Mouse (Mus musculus) ES-CJ7 (cell line): Measurements from ENCODE around the gene Syn1.
A peak's percentile ranks its signal among the peaks of the same experiment; 100 is the strongest.

Source experiments
- DNase-seq: peaks from one replicate; pipeline ENCODE4 v3.0.0; 2011; ENCODE audit warnings: low read depth, low spot score

Gene Syn1

DNA sequence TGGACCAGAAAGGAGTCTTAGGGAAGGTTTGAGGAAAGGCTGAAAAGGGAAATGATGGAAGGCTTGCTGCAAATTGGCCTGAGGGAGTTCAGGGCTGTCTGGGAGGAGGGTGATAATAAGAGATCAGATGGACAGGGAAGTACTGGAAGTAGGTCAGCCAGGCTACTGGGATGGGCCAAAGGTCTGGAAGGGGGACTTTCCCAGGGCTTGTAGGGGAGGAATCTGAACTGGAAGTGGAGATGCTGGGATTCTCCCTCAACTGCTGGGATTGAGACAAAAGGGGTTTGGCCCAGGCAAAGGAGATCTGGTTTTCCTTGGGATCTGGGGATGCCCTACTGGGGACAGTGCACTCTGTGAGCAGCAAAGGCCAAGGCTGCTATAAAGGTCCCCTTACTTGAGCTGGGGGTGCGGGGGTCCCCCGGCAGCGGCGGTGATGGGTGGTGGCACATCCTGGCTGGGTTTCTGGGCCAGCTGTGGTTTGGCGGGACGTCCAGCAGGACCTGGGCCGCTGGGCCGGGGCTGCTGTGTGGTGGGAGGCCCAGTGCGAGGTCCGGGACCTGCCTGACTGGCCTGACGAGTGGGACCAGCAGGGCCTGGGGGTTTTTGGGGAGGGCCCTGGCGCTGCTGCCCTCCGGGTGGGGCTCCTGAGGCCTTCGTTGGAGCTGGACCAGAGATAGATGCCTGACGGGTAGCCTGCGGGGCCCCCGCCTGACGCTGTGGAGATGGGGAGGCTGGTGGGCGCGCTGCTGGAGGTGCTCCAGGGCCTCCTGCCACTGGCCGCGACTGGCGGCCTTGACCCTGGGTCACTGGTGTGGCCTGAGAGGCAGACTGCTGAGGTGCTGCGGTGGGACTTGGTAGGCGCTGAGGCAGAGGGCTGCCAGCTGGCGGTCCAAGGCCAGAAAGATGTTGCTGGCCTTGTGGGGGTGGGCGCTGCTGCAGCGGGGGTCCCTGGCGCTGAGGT lies 58.4 kb downstream of the Syn1 start:
- DNase-seq = no peak

DNA sequence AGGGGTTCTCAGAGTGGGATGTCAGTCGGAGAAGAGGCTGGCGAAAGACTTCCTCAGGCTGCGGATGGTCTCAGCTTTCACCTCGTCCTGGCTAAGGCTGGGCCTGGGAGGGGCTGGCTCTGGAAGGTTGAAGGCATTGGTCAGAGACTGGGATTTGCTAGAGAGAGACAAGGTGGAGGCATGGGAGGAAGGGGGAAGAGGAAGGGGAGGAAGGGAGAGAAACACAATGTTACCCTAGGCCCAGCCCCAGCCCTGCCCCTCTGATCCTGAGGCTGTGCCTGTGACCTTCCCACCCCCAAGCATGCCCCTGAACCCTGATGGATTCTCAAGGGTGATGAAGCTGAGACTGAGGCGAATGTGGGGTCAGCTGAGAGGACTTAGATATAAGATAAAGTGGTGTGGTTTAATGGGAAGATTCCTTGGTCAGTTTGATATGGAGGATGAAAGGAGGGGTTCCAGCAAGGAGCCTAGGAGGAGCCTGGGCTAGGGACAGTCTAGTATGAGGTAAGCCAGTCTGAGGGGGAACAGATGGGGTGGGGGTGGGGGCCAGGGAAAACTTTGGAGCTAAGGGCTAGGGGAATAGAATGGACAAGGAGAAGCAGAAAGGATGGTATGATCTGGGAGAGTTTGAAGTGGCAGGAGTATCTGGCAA lies 59.2 kb downstream of the Syn1 start:
- peak; percentile 8 for DNase-seq

DNA sequence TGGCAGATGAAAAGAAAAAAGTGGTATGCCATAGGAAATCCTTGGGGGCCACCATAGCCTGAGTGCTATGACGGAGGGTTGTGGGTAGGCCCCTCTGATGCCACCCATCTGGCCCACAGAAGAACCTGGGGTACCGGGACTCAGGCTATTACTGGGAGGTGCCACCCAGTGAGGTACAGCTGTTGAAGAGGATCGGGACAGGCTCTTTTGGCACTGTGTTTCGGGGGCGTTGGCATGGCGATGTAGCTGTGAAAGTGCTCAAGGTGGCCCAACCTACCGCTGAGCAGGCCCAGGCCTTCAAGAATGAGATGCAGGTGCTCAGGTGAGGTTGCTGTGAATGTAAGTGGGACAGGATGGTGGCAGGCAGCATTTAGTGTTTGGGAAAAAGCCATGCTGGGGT lies 67.0 kb downstream of the Syn1 start:
- no peak for DNase-seq

DNA sequence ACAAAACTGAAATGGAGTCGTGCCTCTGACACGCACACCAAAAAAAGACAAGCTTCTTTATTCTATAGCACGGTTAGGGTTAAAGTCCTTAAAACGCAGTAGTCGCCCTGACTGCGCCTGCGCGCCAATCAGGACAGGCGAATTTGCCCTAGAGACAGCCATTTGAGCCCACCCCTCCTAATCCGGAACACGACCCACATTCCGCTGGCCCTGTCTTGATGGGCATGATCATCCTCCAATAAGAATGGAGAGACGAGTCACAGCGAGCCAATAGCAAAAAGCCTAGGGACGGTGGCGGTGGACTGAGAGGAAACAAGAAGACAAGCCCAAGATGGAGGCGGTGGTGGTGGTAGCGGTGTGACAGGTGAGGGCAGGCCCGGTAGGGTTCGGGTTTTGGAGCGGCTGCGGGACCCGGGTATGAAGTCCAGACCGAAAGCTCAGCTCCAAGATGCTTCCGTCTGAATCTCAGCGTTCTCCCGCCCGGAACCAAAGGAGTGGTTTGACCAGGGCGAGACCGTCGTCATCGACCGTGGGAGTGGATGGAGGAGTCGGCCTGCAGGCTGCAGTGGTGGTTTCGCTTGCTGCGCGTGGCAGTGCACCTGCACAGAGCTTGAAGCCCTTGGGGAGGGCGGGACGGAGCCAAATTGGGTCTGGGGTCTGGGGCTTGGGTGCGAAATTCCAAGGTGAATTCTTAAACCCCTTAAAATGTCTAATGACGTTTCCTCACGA lies 72.4 kb downstream of the Syn1 start:
- peak; percentile 97 for DNase-seq

DNA sequence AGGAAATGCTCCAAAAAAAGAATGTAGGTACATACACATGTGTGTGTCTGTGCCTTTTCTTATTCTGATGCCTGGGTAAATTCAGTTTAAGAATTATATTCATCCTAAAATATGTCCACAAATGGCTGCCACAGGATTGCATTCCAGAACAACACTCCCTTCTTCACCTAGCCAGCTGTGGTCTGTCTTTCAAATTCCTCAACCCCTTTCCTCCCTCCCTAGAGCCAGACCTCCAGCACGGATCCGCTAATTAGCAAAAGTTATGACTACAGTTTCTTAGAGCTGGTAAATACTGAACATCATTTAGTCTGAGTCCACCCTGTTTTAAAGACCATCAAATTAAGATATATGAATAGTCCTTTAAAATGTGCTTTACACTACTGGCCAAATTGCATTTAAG lies 73.0 kb downstream of the Syn1 start:
- DNase-seq = no peak

DNA sequence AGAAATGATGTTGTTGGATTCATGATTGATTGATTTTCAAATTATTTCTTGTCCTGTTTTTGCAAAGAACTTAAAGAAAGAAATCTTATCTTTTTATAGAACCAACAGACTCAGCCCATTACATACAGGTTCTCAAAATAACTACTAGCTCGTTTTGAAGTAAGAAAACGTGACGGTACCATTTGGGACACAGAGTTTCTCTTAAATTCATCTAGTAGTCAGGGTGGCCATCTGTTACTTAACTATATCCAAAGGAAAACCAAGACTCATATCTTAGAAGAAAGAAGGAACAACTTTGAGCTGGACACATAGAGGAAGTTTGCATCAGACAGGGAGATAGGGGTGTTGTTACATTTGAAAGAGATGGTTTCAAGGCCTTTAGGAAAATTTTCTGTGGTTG lies 73.6 kb downstream of the Syn1 start:
- DNase-seq = no peak

DNA sequence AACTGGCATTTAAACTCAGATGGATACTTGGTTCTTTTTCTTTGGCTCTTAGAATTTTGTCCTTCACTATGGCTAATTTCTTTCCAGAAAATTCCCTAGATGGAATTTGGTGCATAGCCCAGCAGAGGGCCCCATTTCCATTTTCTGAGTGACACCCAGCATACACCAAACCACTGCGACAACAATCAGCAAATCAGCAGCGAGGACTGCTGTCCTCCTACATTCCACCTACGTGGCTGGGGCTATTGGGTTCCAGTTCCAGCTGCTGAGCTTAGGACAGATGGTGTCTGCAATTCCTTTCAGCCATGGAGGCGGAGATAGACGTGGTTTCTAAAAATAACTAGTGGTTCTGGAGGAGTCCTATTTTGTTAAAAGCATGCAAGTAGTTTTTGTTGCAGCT lies 91.9 kb downstream of the Syn1 start:
- peak; percentile 59 for DNase-seq

DNA sequence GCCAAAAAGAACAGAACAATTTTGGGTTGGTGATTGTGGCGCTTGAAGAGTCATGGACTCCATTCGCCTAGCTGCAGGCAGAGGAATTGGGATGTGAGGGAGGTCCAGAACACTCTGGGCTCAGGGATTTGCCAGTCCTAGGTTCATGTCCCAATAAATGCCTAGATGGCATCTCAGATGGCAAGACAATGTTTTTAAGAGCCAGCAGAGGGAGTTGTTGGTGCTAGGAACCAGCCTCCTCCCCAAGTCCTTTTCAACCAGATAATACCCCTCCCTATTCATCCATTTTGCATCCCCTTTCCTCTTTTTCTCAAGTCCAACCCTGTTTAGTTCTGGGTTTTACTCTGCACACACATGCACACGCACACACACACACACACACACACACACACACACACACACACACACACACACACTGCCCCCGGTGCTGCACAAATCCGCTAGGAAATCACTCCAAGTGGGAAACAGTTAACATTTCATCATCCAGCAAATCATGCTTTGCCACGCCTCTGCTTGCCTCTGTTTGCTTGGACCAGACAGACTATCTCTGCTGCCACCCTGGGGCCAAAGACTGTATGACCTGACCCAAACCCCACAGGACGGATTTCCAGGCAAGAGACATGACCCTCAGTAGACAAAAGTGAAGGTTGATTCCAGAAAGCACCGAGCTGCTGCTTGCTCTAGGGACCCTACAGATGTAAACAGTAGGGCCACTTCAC lies 100.9 kb downstream of the Syn1 start:
- peak; percentile 84 for DNase-seq

DNA sequence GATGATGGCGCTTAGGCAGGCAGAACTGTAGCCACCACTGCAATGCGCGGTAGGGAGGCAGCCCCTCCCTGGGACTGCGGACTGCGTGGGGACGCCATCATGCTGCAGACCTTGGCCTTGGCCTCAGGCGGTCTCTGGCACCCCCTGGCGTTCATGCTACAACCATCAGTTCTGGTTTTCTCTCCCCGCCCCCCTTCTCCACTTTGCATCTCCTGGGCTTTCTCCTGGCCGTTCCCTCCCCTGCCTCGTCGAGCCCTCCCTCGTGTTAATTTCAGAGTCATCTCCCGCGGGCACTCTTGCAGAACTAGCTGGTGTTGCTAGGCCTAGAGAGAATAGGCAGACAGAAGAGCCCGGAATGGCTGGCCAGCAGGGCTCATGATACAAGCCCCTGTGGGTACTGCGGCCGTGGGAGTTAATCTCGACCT lies 101.6 kb downstream of the Syn1 start:
- DNase-seq = peak; percentile 86

DNA sequence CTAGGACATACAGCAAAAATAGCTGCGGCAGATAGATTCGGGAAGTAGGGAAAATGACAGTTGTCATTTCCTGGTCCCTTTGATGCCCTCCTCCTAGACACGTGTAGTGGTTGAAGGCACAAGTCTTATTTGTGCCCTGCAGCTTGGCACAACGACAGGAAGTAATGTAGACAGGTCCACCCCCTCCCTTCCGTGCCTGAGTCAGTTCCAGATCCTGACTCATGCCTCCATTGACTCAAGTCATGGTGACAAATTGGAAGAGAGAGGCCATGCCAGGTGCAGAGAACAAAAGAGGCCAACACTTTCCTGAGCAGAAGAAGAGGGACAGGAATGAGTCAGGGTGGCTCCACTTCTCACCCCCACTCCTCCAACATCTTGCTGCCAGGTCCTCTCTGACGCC lies 103.8 kb downstream of the Syn1 start:
- no peak for DNase-seq
